Mouse (Mus musculus): ENCODE results near the gene Btn1a1. TPM values are rescaled to one million over a fixed set of nuclear protein-coding genes. Genes with fewer than 3 reads are reported as not detected.

Gene Btn1a1
- polyA plus RNA-seq, 1 experiment: 0.56 TPM

- H3K36me3 ChIP-seq (ENCODE audit: control insufficient read depth, insufficient read depth, low read length): no peaks in the 10 kb centered on the region
- DNase-seq (ENCODE audit: low read depth in 1 of 2, low spot score in 2 of 2): no peak
- 89% methylated on average over 10 of the region's 10 CpGs for WGBS
- H3K4me3 ChIP-seq (ENCODE audit: extremely low read depth, insufficient read depth, insufficient read length): no peak overlapping the region
- peaks cover 5% of the 10 kb centered on the region; the same call in 1 of the 2 replicates for H3K4me1 ChIP-seq (ENCODE audit: control insufficient read depth, insufficient read depth, insufficient read length)
- no peak overlapping the region for H3K27ac ChIP-seq (ENCODE audit: insufficient read depth, low read length)
- TF ChIP-seq POLR2A (IDR thresholded peaks at IDR 0.05; ENCODE audit: low read depth, low read length) (no peak), CTCF (IDR thresholded peaks at IDR 0.05; ENCODE audit: extremely low read depth, insufficient read depth, insufficient read length, insufficient replicate concordance) (no peak)
- H3K27me3 ChIP-seq (ENCODE audit: control insufficient read depth, insufficient read depth, low read length): no peaks in the 10 kb centered on the region
Observed at GRCm38 (mm10) chr13:23427401-23427910, 38.2 kb downstream of the Btn1a1 start.

GRCm38 (mm10) chr13:23426922-23427321 lies 38.8 kb downstream of the Btn1a1 start:
- DNase-seq (ENCODE audit: low read depth in 1 of 2, low spot score in 2 of 2): no peak

GRCm38 (mm10) chr13:23426335-23426734 lies 39.4 kb downstream of the Btn1a1 start:
- no peak for DNase-seq (ENCODE audit: low read depth in 1 of 2, low spot score in 2 of 2)
- Histone ChIP-seq H3K36me3 (ENCODE audit: control insufficient read depth, insufficient read depth, low read length) (peaks cover 5% of the 10 kb centered on the region), H3K27ac (ENCODE audit: insufficient read depth, low read length) (no peak overlapping the region), H3K4me1 (ENCODE audit: control insufficient read depth, insufficient read depth, insufficient read length) (peaks cover 5% of the 10 kb centered on the region; the same call in 1 of the 2 replicates), H3K27me3 (ENCODE audit: control insufficient read depth, insufficient read depth, low read length) (no peaks in the 10 kb centered on the region), H3K4me3 (ENCODE audit: extremely low read depth, insufficient read depth, insufficient read length) (no peak overlapping the region)
- TF ChIP-seq POLR2A (IDR thresholded peaks at IDR 0.05; ENCODE audit: low read depth, low read length) (no peak), CTCF (IDR thresholded peaks at IDR 0.05; ENCODE audit: extremely low read depth, insufficient read depth, insufficient read length, insufficient replicate concordance) (no peak)
- WGBS: 84% methylated on average over 8 of the region's 8 CpGs

More at GRCm38 (mm10) chr13:23426922-23427321, 38.8 kb downstream of the Btn1a1 start:
- Histone ChIP-seq H3K36me3 (ENCODE audit: control insufficient read depth, insufficient read depth, low read length) (peaks cover 1% of the 10 kb centered on the region), H3K4me3 (ENCODE audit: extremely low read depth, insufficient read depth, insufficient read length) (no peak overlapping the region), H3K27me3 (ENCODE audit: control insufficient read depth, insufficient read depth, low read length) (no peaks in the 10 kb centered on the region), H3K27ac (ENCODE audit: insufficient read depth, low read length) (no peak overlapping the region), H3K4me1 (ENCODE audit: control insufficient read depth, insufficient read depth, insufficient read length) (peaks cover 5% of the 10 kb centered on the region; the same call in 1 of the 2 replicates)
- TF ChIP-seq POLR2A (IDR thresholded peaks at IDR 0.05; ENCODE audit: low read depth, low read length) (no peak), CTCF (IDR thresholded peaks at IDR 0.05; ENCODE audit: extremely low read depth, insufficient read depth, insufficient read length, insufficient replicate concordance) (no peak)
- 65% methylated on average over 14 of the region's 14 CpGs for WGBS

GRCm38 (mm10) chr13:23425505-23425904 lies 40.2 kb downstream of the Btn1a1 start:
- DNase-seq (ENCODE audit: low read depth in 1 of 2, low spot score in 2 of 2): no peak
- 34% methylated on average over 9 of the region's 9 CpGs for WGBS
- TF ChIP-seq POLR2A (IDR thresholded peaks at IDR 0.05; ENCODE audit: low read depth, low read length): no peak
- no peak for TF ChIP-seq CTCF (IDR thresholded peaks at IDR 0.05; ENCODE audit: extremely low read depth, insufficient read depth, insufficient read length, insufficient replicate concordance)
- Histone ChIP-seq H3K27me3 (ENCODE audit: control insufficient read depth, insufficient read depth, low read length) (no peaks in the 10 kb centered on the region), H3K36me3 (ENCODE audit: control insufficient read depth, insufficient read depth, low read length) (peaks cover 9% of the 10 kb centered on the region), H3K4me1 (ENCODE audit: control insufficient read depth, insufficient read depth, insufficient read length) (peaks cover 5% of the 10 kb centered on the region; the same call in 1 of the 2 replicates), H3K4me3 (ENCODE audit: extremely low read depth, insufficient read depth, insufficient read length) (no peak overlapping the region), H3K27ac (ENCODE audit: insufficient read depth, low read length) (no peak overlapping the region)

GRCm38 (mm10) chr13:23424494-23425325 lies 41.0 kb downstream of the Btn1a1 start:
- DNase-seq (ENCODE audit: low read depth in 1 of 2, low spot score in 2 of 2): peak; percentile 87
- H3K27me3 ChIP-seq (ENCODE audit: control insufficient read depth, insufficient read depth, low read length): no peaks in the 10 kb centered on the region
- 7% methylated on average over 25 of the region's 25 CpGs for WGBS
- H3K4me3 ChIP-seq (ENCODE audit: extremely low read depth, insufficient read depth, insufficient read length): peak overlapping the region; percentile 32
- H3K27ac ChIP-seq (ENCODE audit: insufficient read depth, low read length): no peak overlapping the region
- peaks cover 11% of the 10 kb centered on the region for H3K36me3 ChIP-seq (ENCODE audit: control insufficient read depth, insufficient read depth, low read length)
- peaks cover 2% of the 10 kb centered on the region; the same call in 1 of the 2 replicates for H3K4me1 ChIP-seq (ENCODE audit: control insufficient read depth, insufficient read depth, insufficient read length)
- peak; percentile 96 for TF ChIP-seq CTCF (IDR thresholded peaks at IDR 0.05; ENCODE audit: extremely low read depth, insufficient read depth, insufficient read length, insufficient replicate concordance)
- TF ChIP-seq POLR2A (IDR thresholded peaks at IDR 0.05; ENCODE audit: low read depth, low read length): no peak

GRCm38 (mm10) chr13:23424052-23424380 lies 41.7 kb downstream of the Btn1a1 start:
- DNase-seq (ENCODE audit: low read depth in 1 of 2, low spot score in 2 of 2): no peak
- TF ChIP-seq POLR2A (IDR thresholded peaks at IDR 0.05; ENCODE audit: low read depth, low read length) (no peak), CTCF (IDR thresholded peaks at IDR 0.05; ENCODE audit: extremely low read depth, insufficient read depth, insufficient read length, insufficient replicate concordance) (no peak)
- no peaks in the 10 kb centered on the region for H3K27me3 ChIP-seq (ENCODE audit: control insufficient read depth, insufficient read depth, low read length)
- H3K4me3 ChIP-seq (ENCODE audit: extremely low read depth, insufficient read depth, insufficient read length): peak overlapping the region; percentile 89
- WGBS: under 1% methylated on average over 7 of the region's 7 CpGs
- H3K27ac ChIP-seq (ENCODE audit: insufficient read depth, low read length): peak overlapping the region; percentile 25; the same call in 1 of the 2 replicates
- peaks cover 2% of the 10 kb centered on the region; the same call in 1 of the 2 replicates for H3K4me1 ChIP-seq (ENCODE audit: control insufficient read depth, insufficient read depth, insufficient read length)
- H3K36me3 ChIP-seq (ENCODE audit: control insufficient read depth, insufficient read depth, low read length): peaks cover 11% of the 10 kb centered on the region
